In genomic region chr11:46636568-46636967, GRCm38 (mm10) we compare ENCODE assay signal across 22 mouse cellular contexts. TPM values are rescaled to one million over a fixed set of nuclear protein-coding genes. Genes with fewer than 3 reads are reported as not detected.
"Had no signal": no experiment of that assay in that cellular context is flagged by ENCODE, and none has a peak within 500 bp of the region (broad histone marks: within the 10 kb centered on the region; RNA-seq: fewer than 3 reads in every experiment).

No protein-coding gene starts in this region.

- DNase-seq: kidney, adult 8-10 months; kidney, postnatal 25 days; lung, postnatal 14 days; right cerebral cortex, postnatal 14 days; thymus, adult 2 months; thymus, postnatal 25 days had no signal

- H3K27me3 ChIP-seq: liver, embryonic 12.5 days; lung, embryonic 15.5 days; midbrain, embryonic 13.5 days had no signal

- ATAC-seq: intestine, postnatal 0 days; liver, embryonic 12.5 days; midbrain, embryonic 13.5 days had no signal

- H3K36me3 ChIP-seq: limb, embryonic 10.5 days; liver, embryonic 12.5 days; lung, embryonic 15.5 days; midbrain, embryonic 13.5 days had no signal

RNA-seq across cellular contexts. Expression of gene Dppa1, which starts 7.5 kb away (rescaled TPM):
- total RNA-seq: layer of hippocampus, postnatal 10 days; left cerebral cortex, adult 18-20 months; left cerebral cortex, postnatal 14 days; midbrain, postnatal 0 days had no signal
- polyA plus RNA-seq: intestine, postnatal 0 days; kidney, embryonic 16.5 days; limb, embryonic 10.5 days; limb, embryonic 14.5 days; liver, embryonic 12.5 days; liver, embryonic 16.5 days; lung, embryonic 15.5 days; midbrain, embryonic 13.5 days; midbrain, postnatal 0 days; neural tube, embryonic 14.5 days; spleen, adult 2 months; stomach, embryonic 16.5 days; urinary bladder, adult 2 months had no signal
